Mouse (Mus musculus) hindbrain, embryonic 12.5 days (tissue): ENCODE measurements around the gene Arg2. TPM values are rescaled to one million over a fixed set of nuclear protein-coding genes. Genes with fewer than 3 reads are reported as not detected.
"Not testable (repeated sequence)": the region's sequence is repeated elsewhere in the genome, so short reads cannot be mapped to it uniquely, and the experiment has no call there.

Experiments
- ATAC-seq: fragments of 200-750 bp; cut with Nextera tagmentation; 2 replicates; pipeline ENCODE4 v1.8.0; 2017; ENCODE audit warnings: moderate TSS enrichment; ENCODE audit not compliant: low FRiP score
- H3K27ac ChIP-seq: fragments of 300-500 bp; sonication (generic); 2 replicates; pipeline ENCODE4 v1.5.1; 2016; ENCODE audit warnings: mild to moderate bottlenecking
- H3K27me3 ChIP-seq: fragments of 300-500 bp; sonication (generic); 2 replicates; pipeline ENCODE4 v1.6.1; 2016; ENCODE audit warnings: mild to moderate bottlenecking
- H3K36me3 ChIP-seq: fragments of 300-500 bp; sonication (generic); 2 replicates; pipeline ENCODE4 v1.6.1; 2016; ENCODE audit warnings: mild to moderate bottlenecking
- H3K4me1 ChIP-seq: fragments of 300-500 bp; sonication (generic); 2 replicates; pipeline ENCODE4 v1.6.1; 2016
- H3K4me2 ChIP-seq: fragments of 300-500 bp; sonication (generic); replicated peaks from 2 replicates; pipeline ENCODE4 v1.6.1; 2016; ENCODE audit warnings: mild to moderate bottlenecking
- H3K4me3 ChIP-seq: fragments of 300-500 bp; sonication (generic); 2 replicates; pipeline ENCODE4 v1.5.1; 2016; ENCODE audit warnings: mild to moderate bottlenecking
- H3K9ac ChIP-seq: fragments of 300-500 bp; sonication (generic); 2 replicates; pipeline ENCODE4 v1.6.1; 2016; ENCODE audit warnings: mild to moderate bottlenecking, moderate library complexity
- H3K9me3 ChIP-seq: fragments of 300-500 bp; sonication (generic); replicated peaks from 2 replicates; pipeline ENCODE4 v1.6.1; 2016; ENCODE audit warnings: mild to moderate bottlenecking
- WGBS: fragments of 180-500 bp; shearing (Covaris S2); methylation state at CpG from one replicate; pipeline ENCODE4 v1.1.7; 2016; 5-methylcytosine and 5-hydroxymethylcytosine counted together
- polyA plus RNA-seq: library from polyadenylated mRNA; unstranded; fragments of >200 nt; fragmentation: Nextera tagmentation; extraction: Ambion mirVana; gene quantifications from 2 replicates; pipeline ENCODE4 v1.2.1, GENCODE M21; 2016

Arg2 gene
- polyA plus RNA-seq, 1 experiment from 2014 or later = 16.4 TPM

GRCm38 (mm10) chr12:79172019-79172941, 41.7 kb downstream of the Arg2 start, which contains the start of gene Vti1b:
Gene Vti1b (minus strand): TSS chr12:79172667.
- ATAC-seq = peak; percentile 99
- WGBS = under 1% methylated on average over 72 of the region's 73 CpGs

DNA sequence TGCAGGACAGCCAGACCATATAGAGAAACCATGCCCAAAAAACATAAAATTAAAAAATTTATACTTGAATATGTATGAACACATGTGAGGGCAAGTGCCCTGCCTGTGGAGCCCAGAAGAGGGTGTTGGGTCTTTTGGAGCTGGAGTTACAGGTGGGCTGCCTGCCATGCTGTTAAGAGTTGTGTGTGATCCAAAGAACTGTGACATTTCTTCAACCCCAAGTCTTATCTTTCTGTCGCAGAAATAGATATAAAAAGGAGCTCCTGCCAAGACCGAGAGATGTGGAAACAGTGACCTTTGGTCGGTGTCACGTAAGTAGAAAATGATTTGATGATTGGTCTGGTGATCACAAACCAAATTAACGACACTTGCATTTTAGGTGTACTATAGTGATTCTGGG, 43.1 kb downstream of the Arg2 start:
- 89% methylated on average over 5 of the region's 5 CpGs for WGBS
- no peaks in the 10 kb centered on the region for H3K27me3 ChIP-seq
- no peak for ATAC-seq
- peaks cover 29% of the 10 kb centered on the region for H3K36me3 ChIP-seq
- H3K4me2 ChIP-seq = no peak overlapping the region
- no peak overlapping the region for H3K27ac ChIP-seq
- no peak overlapping the region for H3K9ac ChIP-seq
- H3K4me3 ChIP-seq = no peak overlapping the region
- no peaks in the 10 kb centered on the region for H3K9me3 ChIP-seq
- peaks cover 13% of the 10 kb centered on the region for H3K4me1 ChIP-seq

More at GRCm38 (mm10) chr12:79172019-79172941, 41.7 kb downstream of the Arg2 start, which contains the start of gene Vti1b:
- Histone ChIP-seq H3K9ac (peak within 1 kb of the TSS; percentile 87), H3K4me3 (peak within 1 kb of the TSS; percentile 96), H3K9me3 (no peaks in the 10 kb centered on the region), H3K27me3 (no peaks in the 10 kb centered on the region), H3K4me2 (peak within 1 kb of the TSS; percentile 58), H3K4me1 (peaks cover 13% of the 10 kb centered on the region), H3K27ac (peak within 1 kb of the TSS; percentile 95), H3K36me3 (peaks cover 26% of the 10 kb centered on the region)

GRCm38 (mm10) chr12:79175998-79176397, 45.4 kb downstream of the Arg2 start:
- peaks cover 33% of the 10 kb centered on the region for H3K36me3 ChIP-seq
- H3K27me3 ChIP-seq = no peaks in the 10 kb centered on the region
- H3K4me2 ChIP-seq = no peak overlapping the region
- H3K4me3 ChIP-seq = no peak overlapping the region
- H3K9ac ChIP-seq = no peak overlapping the region
- WGBS = 93% methylated on average over 5 of the region's 5 CpGs
- H3K27ac ChIP-seq = no peak overlapping the region
- H3K4me1 ChIP-seq = peaks cover 5% of the 10 kb centered on the region
- no peaks in the 10 kb centered on the region for H3K9me3 ChIP-seq
- ATAC-seq = no peak

DNA sequence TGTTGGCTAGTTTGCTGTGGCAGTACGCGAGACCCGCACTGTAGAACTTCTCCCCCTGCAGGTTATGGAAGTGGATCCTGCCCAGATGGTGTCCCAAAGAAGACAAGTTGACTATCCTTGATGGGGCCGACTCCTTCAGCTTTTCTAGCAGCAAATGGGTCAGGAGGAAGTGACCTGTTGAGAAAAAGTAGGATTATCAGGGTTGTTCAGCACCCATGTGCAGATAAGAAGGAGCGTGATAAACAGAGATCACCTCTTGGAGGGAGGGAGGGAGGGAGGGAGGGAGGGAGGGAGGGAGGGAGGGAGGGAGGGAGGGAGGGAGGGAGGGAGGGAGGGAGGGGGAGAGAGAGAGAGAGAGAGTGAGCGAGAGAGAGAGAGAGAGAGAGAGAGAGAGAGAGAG, 54.6 kb downstream of the Arg2 start:
- H3K9me3 ChIP-seq, H3K4me2 ChIP-seq, H3K4me3 ChIP-seq, H3K27me3 ChIP-seq, H3K27ac ChIP-seq, ATAC-seq, H3K9ac ChIP-seq, H3K4me1 ChIP-seq: not testable (repeated sequence)
- peaks cover 74% of the 10 kb centered on the region for H3K36me3 ChIP-seq
- 83% methylated on average over 5 of the region's 6 CpGs for WGBS

DNA sequence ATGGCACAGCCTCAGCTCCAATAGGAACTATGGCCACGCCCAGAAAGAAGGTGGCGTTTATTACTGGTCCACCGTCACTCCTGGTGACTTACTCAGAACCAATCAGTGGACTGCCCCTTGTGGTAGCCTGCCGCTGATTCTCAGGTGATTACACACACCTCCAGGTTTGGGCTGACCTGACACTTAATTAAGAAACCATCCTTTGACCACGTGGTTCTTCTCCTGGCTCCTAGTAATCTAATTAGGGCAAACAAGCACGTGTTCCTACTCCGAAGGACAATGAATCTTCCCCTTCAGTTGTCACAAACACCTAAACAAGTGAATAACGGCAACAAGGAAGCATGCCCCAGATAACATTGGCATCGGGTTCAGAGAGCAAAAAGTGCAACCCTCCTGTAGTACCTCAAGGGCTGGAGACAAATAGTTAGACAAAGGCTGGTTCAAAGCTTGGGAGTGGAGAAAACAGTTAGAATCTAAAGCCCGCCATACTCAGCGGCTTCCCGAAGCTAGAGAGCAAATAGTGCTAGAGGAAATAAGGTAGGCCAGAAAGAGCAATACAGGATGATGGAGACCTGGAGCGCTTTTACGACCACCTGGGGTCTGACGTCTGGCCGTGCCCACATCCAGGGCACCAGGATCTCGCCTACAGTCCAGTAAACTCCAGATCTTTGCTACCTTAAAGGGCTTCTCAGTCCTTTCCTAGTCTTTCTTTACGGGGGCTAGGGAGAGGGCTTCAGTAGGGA, 60.5 kb downstream of the Arg2 start:
- Histone ChIP-seq H3K27ac (peak overlapping the region; percentile 19; the same call in 1 of the 2 replicates), H3K27me3 (no peaks in the 10 kb centered on the region), H3K4me2 (peak overlapping the region; percentile 77), H3K9me3 (no peaks in the 10 kb centered on the region), H3K4me3 (peak overlapping the region; percentile 66), H3K9ac (peak overlapping the region; percentile 67), H3K36me3 (peaks cover 24% of the 10 kb centered on the region), H3K4me1 (peaks cover 13% of the 10 kb centered on the region)
- WGBS = under 1% methylated on average over 18 of the region's 18 CpGs
- peak; percentile 92 for ATAC-seq

- Histone ChIP-seq H3K4me1 (peaks cover 13% of the 10 kb centered on the region), H3K27me3 (no peaks in the 10 kb centered on the region), H3K4me3 (peak overlapping the region; percentile 66), H3K36me3 (peaks cover 18% of the 10 kb centered on the region), H3K27ac (peak overlapping the region; percentile 19; the same call in 1 of the 2 replicates), H3K9me3 (no peaks in the 10 kb centered on the region), H3K4me2 (peak overlapping the region; percentile 77), H3K9ac (peak overlapping the region; percentile 67)
- 5% methylated on average over 14 of the region's 14 CpGs for WGBS
- peak; percentile 83 for ATAC-seq
These were observed 61.1 kb downstream of the Arg2 start for GRCm38 (mm10) chr12:79191701-79192100.

- 60% methylated on average over 6 of the region's 6 CpGs for WGBS
- Histone ChIP-seq H3K9ac (peak within 1 kb of the TSS; percentile 67), H3K4me2 (peak within 1 kb of the TSS; percentile 77), H3K27me3 (no peaks in the 10 kb centered on the region), H3K27ac (peak within 1 kb of the TSS; percentile 19; the same call in 1 of the 2 replicates), H3K4me1 (peaks cover 13% of the 10 kb centered on the region), H3K36me3 (peaks cover 13% of the 10 kb centered on the region), H3K4me3 (peak within 1 kb of the TSS; percentile 66), H3K9me3 (no peaks in the 10 kb centered on the region)
- ATAC-seq = peak; percentile 27; the same call in 1 of the 2 replicates
These were observed 61.6 kb downstream of the Arg2 start, which contains the start of gene Rdh11 for GRCm38 (mm10) chr12:79192193-79192592. Gene Rdh11 (minus strand): TSS chr12:79192293.

DNA sequence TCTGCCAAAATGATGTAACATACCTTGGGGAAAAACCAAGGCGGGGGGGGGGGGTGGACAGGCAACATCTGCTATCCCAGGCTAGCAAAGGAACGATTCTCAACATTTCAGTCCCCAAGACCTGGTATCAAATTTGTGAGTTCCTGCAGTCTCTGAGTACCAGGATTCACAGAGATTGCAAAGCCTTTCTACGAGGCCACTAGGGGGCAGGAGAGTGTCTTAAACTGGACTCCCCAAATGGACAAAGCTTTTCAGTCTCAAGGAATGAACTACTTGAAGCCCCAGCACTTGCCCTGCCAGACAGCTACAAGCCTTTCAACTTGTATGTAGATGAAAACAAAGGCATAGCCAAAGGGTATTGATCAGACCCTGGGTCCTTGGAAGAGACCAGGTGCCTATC, 62.9 kb downstream of the Arg2 start:
- Histone ChIP-seq H3K4me3 (no peak overlapping the region), H3K9me3 (no peaks in the 10 kb centered on the region), H3K27ac (no peak overlapping the region), H3K4me2 (no peak overlapping the region), H3K4me1 (peaks cover 13% of the 10 kb centered on the region), H3K27me3 (no peaks in the 10 kb centered on the region), H3K9ac (no peak overlapping the region), H3K36me3 (peaks cover under 1% of the 10 kb centered on the region; the same call in 1 of the 2 replicates)
- no peak for ATAC-seq
- 12% methylated on average over 3 of the region's 3 CpGs for WGBS

- H3K9ac ChIP-seq = no peak overlapping the region
- ATAC-seq = no peak
- no peaks in the 10 kb centered on the region for H3K36me3 ChIP-seq
- WGBS = 87% methylated on average over 5 of the region's 5 CpGs
- H3K27ac ChIP-seq = no peak overlapping the region
- no peak overlapping the region for H3K4me2 ChIP-seq
- no peak overlapping the region for H3K4me3 ChIP-seq
- H3K9me3 ChIP-seq = no peaks in the 10 kb centered on the region
- H3K4me1 ChIP-seq = no peaks in the 10 kb centered on the region
- no peaks in the 10 kb centered on the region for H3K27me3 ChIP-seq
These were observed 66.5 kb downstream of the Arg2 start for GRCm38 (mm10) chr12:79197105-79197504.

DNA sequence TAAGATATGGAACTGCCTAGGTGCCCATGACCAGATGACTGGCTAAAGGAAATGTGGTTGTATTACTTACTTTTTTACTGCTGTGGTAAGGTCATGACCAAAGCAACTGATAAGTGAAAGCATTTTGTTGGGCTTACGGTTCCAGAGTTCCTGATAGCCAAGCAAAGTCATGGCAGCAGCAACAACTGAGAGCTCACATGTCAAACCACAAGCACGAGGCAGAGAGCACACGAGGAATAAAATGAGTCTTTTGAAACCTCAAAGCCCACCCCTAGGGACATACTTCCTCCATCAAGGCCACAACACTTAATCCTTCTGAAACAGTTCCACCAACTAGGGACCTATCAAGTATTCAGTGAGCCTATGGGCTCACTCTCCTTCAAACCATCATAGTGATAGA, 71.3 kb downstream of the Arg2 start:
- Histone ChIP-seq H3K4me3 (no peak overlapping the region), H3K4me1 (no peaks in the 10 kb centered on the region), H3K9ac (no peak overlapping the region), H3K27me3 (no peaks in the 10 kb centered on the region), H3K9me3 (no peaks in the 10 kb centered on the region), H3K36me3 (no peaks in the 10 kb centered on the region), H3K27ac (no peak overlapping the region), H3K4me2 (no peak overlapping the region)
- ATAC-seq = no peak
- WGBS = 74% methylated on average over 3 of the region's 3 CpGs
